Comparison of ENCODE assay signal across 19 mouse cellular contexts in genomic region chr15:6733076-6733475, GRCm38 (mm10). TPM values are rescaled to one million over a fixed set of nuclear protein-coding genes. Genes with fewer than 3 reads are reported as not detected.
DNase-seq lines count a peak whose midpoint lies in the region; ATAC-seq and TF ChIP-seq lines count a peak whose summit lies in the region.
"Had no signal": no experiment of that assay in that cellular context is flagged by ENCODE, and none has a peak within 500 bp of the region (broad histone marks: within the 10 kb centered on the region; RNA-seq: fewer than 3 reads in every experiment).

No protein-coding gene starts in this region.

- H3K4me2 ChIP-seq in lung, postnatal 0 days (replicated peaks; ENCODE audit: low read depth, low read length): no peak overlapping the region
- no peak overlapping the region for H3K4me2 ChIP-seq in midbrain, embryonic 16.5 days (ENCODE audit: low read length)
- H3K4me2 ChIP-seq: liver, embryonic 13.5 days; midbrain, embryonic 13.5 days had no signal

- peak; percentile 39 for DNase-seq in lung, postnatal 0 days (ENCODE audit: low spot score)
- no peak for DNase-seq in lung, adult 2 months
- peak; percentile 35 for DNase-seq in CD4-positive, CD25-positive, alpha-beta regulatory T cell, adult 2 months (ENCODE audit: low read depth, low spot score)
- peak; percentile 64 for DNase-seq in NIH3T3 (ENCODE audit: low read depth)
- DNase-seq: cerebellum, adult 11-12 months; gastrocnemius, postnatal 36 days; left cerebral cortex, postnatal 4 days; liver, embryonic 13.5 days; lung, postnatal 14 days; retina, postnatal 1 day; thymus, postnatal 4 days had no signal

- no peak for TF ChIP-seq CTCF in lung, postnatal 0 days (IDR thresholded peaks at IDR 0.05)
- no peak for TF ChIP-seq CTCF in lung, adult 2 months (IDR thresholded peaks at IDR 0.05; ENCODE audit: insufficient read depth, low read length)
- TF ChIP-seq CTCF in embryonic fibroblast, embryonic 13.5 days (IDR thresholded peaks at IDR 0.05; ENCODE audit: borderline replicate concordance, insufficient read depth, low read length): no peak

- WGBS in lung, postnatal 0 days: 56% methylated on average over 5 of the region's 5 CpGs
- 68% methylated on average over 5 of the region's 5 CpGs for whole genome bisulfite sequencing in lung, adult 2 months
- 76% methylated on average over 5 of the region's 5 CpGs for WGBS in midbrain, embryonic 16.5 days

- TF ChIP-seq EP300 in lung, postnatal 0 days (IDR thresholded peaks at IDR 0.05): no peak

- H3K9me3 ChIP-seq in lung, postnatal 0 days (ENCODE audit: low read length): no peaks in the 10 kb centered on the region
- H3K9me3 ChIP-seq in midbrain, embryonic 16.5 days (replicated peaks; ENCODE audit: control insufficient read depth, low read length, poor library complexity, severe bottlenecking): no peaks in the 10 kb centered on the region
- H3K9me3 ChIP-seq: embryonic facial prominence, embryonic 10.5 days; liver, embryonic 13.5 days; midbrain, embryonic 13.5 days had no signal

- H3K4me3 ChIP-seq in lung, postnatal 0 days (ENCODE audit: low read depth, low read length): no peak overlapping the region
- no peak overlapping the region for H3K4me3 ChIP-seq in lung, adult 2 months (replicated peaks; ENCODE audit: extremely low read depth, low read depth, low read length)
- no peak overlapping the region for H3K4me3 ChIP-seq in embryonic fibroblast, embryonic 13.5 days (ENCODE audit: insufficient read depth, low read length)
- H3K4me3 ChIP-seq in midbrain, embryonic 16.5 days (ENCODE audit: low read depth, low read length): no peak overlapping the region
- H3K4me3 ChIP-seq: embryonic facial prominence, embryonic 10.5 days; erythroblast, embryonic 14.5 days; liver, embryonic 13.5 days; midbrain, embryonic 13.5 days had no signal

- H3K27me3 ChIP-seq in lung, postnatal 0 days (replicated peaks; ENCODE audit: insufficient read depth, low read length): no peaks in the 10 kb centered on the region
- H3K27me3 ChIP-seq in midbrain, embryonic 16.5 days (ENCODE audit: control insufficient read depth, insufficient read depth, low read depth, low read length): no peaks in the 10 kb centered on the region
- H3K27me3 ChIP-seq: CH12.LX; liver, embryonic 13.5 days; midbrain, embryonic 13.5 days had no signal

- no peak; the same call in 1 of the 2 replicates for ATAC-seq in lung, postnatal 0 days
- no peak for ATAC-seq in midbrain, embryonic 16.5 days
- no peak for ATAC-seq in frontal cortex, adult (ENCODE audit: low TSS enrichment)
- ATAC-seq: forebrain, embryonic 14.5 days; midbrain, embryonic 13.5 days had no signal

- no peak overlapping the region for H3K9ac ChIP-seq in lung, postnatal 0 days (replicated peaks; ENCODE audit: low read depth)
- no peak overlapping the region for H3K9ac ChIP-seq in midbrain, embryonic 16.5 days (ENCODE audit: low read depth, low read length)
- H3K9ac ChIP-seq: liver, embryonic 13.5 days; midbrain, embryonic 13.5 days had no signal

- 0 out of 2 replicates have a peak, but pooled peaks cover 2% of the 10 kb centered on the region for H3K4me1 ChIP-seq in lung, postnatal 0 days (ENCODE audit: insufficient read depth, low read depth, low read length)
- peaks cover 3% of the 10 kb centered on the region; the same call in 1 of the 2 replicates for H3K4me1 ChIP-seq in lung, adult 2 months (ENCODE audit: control insufficient read depth, insufficient read depth, low read length)
- peaks cover 13% of the 10 kb centered on the region; the same call in 1 of the 2 replicates for H3K4me1 ChIP-seq in embryonic fibroblast, embryonic 13.5 days (ENCODE audit: control insufficient read depth, insufficient read depth, low read length)
- 0 out of 2 replicates have a peak, but pooled peaks cover 2% of the 10 kb centered on the region for H3K4me1 ChIP-seq in midbrain, embryonic 16.5 days (ENCODE audit: control insufficient read depth, insufficient read depth, low read length)
- H3K4me1 ChIP-seq: midbrain, embryonic 13.5 days had no signal

- H3K27ac ChIP-seq in lung, postnatal 0 days (ENCODE audit: low read length): no peak overlapping the region
- peak overlapping the region; percentile 38 for H3K27ac ChIP-seq in embryonic fibroblast, embryonic 13.5 days (ENCODE audit: insufficient read depth, low read length)
- H3K27ac ChIP-seq in midbrain, embryonic 16.5 days (ENCODE audit: low read length): no peak overlapping the region
- H3K27ac ChIP-seq: embryonic facial prominence, embryonic 10.5 days; liver, embryonic 13.5 days; midbrain, embryonic 13.5 days had no signal

- no peak for TF ChIP-seq POLR2A in lung, adult 2 months (IDR thresholded peaks at IDR 0.05; ENCODE audit: borderline replicate concordance, extremely low read depth, low read depth, low read length)
- TF ChIP-seq POLR2A in embryonic fibroblast, embryonic 13.5 days (IDR thresholded peaks at IDR 0.05; ENCODE audit: low read depth, low read length): no peak

- no peaks in the 10 kb centered on the region for H3K36me3 ChIP-seq in lung, postnatal 0 days (ENCODE audit: insufficient read depth, low read length)
- no peaks in the 10 kb centered on the region for H3K36me3 ChIP-seq in midbrain, embryonic 16.5 days (ENCODE audit: control insufficient read depth, insufficient read depth, low read length)
- H3K36me3 ChIP-seq: embryonic facial prominence, embryonic 10.5 days; midbrain, embryonic 13.5 days had no signal

RNA-seq across cellular contexts. Expression of gene Rictor, which starts 24.9 kb away (rescaled TPM):
- 35.5 and 43.7 TPM in 2 replicates for polyA plus RNA-seq in lung, postnatal 0 days (2015; fragmentation: Nextera tagmentation; extraction: Ambion mirVana)
- polyA plus RNA-seq in lung, adult 2 months (2012; rRNA removed): 6.2 and 10.3 TPM in 2 replicates
- polyA plus RNA-seq in embryonic fibroblast, embryonic 13.5 days (2011; ENCODE audit: insufficient read length, low read depth, missing spikeins): 46.7 and 66.7 TPM in 2 replicates
- polyA plus RNA-seq in midbrain, embryonic 16.5 days (2015; fragmentation: Nextera tagmentation; extraction: Ambion mirVana): 57.1 and 64.4 TPM in 2 replicates
